In the genomic region with DNA sequence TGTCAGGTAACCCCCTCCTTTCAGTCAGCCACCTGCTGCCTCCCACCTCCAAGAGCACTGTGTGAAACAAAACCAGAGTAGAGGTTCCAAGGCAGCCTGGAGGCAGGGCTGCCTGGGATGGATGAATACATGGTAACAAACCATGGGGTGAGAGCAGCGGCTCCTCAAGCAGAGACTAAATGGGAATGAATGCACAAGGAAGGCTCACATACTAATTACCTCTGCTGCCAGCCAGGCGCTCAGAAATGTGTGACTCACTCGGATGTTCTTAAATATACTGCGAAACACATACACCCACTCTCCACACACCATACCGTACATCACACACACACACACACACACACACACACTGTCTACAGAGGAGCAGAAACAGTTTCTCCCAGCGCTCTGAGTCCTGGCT, we compare ENCODE assay signal across 11 mouse cellular contexts. TPM values are rescaled to one million over a fixed set of nuclear protein-coding genes. Genes with fewer than 3 reads are reported as not detected.
A peak's percentile ranks its signal among the peaks of the same experiment; 100 is the strongest.
DNase-seq lines count a peak whose midpoint lies in the region; ATAC-seq lines count a peak whose summit lies in the region.
"Had no signal": no experiment of that assay in that cellular context is flagged by ENCODE, and none has a peak within 500 bp of the region (broad histone marks: within the 10 kb centered on the region; RNA-seq: fewer than 3 reads in every experiment).

No protein-coding gene starts in this region.

- H3K4me2 ChIP-seq in hindbrain, embryonic 16.5 days (ENCODE audit: low read length): no peak overlapping the region
- H3K4me2 ChIP-seq in hindbrain, embryonic 12.5 days (replicated peaks): no peak overlapping the region
- H3K4me2 ChIP-seq: heart, embryonic 15.5 days; limb, embryonic 13.5 days; lung, embryonic 15.5 days had no signal

- no peak overlapping the region for H3K4me3 ChIP-seq in hindbrain, embryonic 16.5 days (ENCODE audit: low read length)
- H3K4me3 ChIP-seq in hindbrain, embryonic 12.5 days: no peak overlapping the region
- H3K4me3 ChIP-seq: heart, embryonic 15.5 days; limb, embryonic 13.5 days; lung, embryonic 15.5 days had no signal

- DNase-seq in brain, adult 2 months (ENCODE audit: low read depth, low spot score): peak; percentile 96
- DNase-seq in frontal cortex, postnatal 14 days (ENCODE audit: low spot score in 2 of 2): peak; percentile 59 to 82
- DNase-seq in right cerebral cortex, postnatal 10 days (ENCODE audit: low spot score in 2 of 2): peak; percentile 86 to 92
- DNase-seq in urinary bladder, postnatal 4 days (ENCODE audit: low spot score in 2 of 2): no peak
- DNase-seq in ovary, postnatal 14 days (ENCODE audit: low spot score): no peak

- no peak for ATAC-seq in hindbrain, embryonic 16.5 days
- ATAC-seq in hindbrain, embryonic 12.5 days (ENCODE audit: low FRiP score): no peak
- ATAC-seq in activated CD4-positive, CD25-positive, alpha-beta regulatory T cell, adult 4 months: no peak

- 50% methylated on average over 6 of the region's 6 CpGs for WGBS in hindbrain, embryonic 16.5 days
- WGBS in hindbrain, embryonic 12.5 days: 72% methylated on average over 6 of the region's 6 CpGs

- H3K36me3 ChIP-seq in hindbrain, embryonic 16.5 days (ENCODE audit: control insufficient read depth, insufficient read depth, low read length): no peaks in the 10 kb centered on the region
- no peaks in the 10 kb centered on the region for H3K36me3 ChIP-seq in hindbrain, embryonic 12.5 days
- H3K36me3 ChIP-seq: heart, embryonic 15.5 days; limb, embryonic 13.5 days; lung, embryonic 15.5 days had no signal

- H3K9ac ChIP-seq in hindbrain, embryonic 16.5 days (ENCODE audit: low read depth, low read length): peak overlapping the region; percentile 45; the same call in 1 of the 2 replicates
- no peak overlapping the region for H3K9ac ChIP-seq in hindbrain, embryonic 12.5 days
- H3K9ac ChIP-seq: heart, embryonic 15.5 days; limb, embryonic 13.5 days; lung, embryonic 15.5 days had no signal

- H3K4me1 ChIP-seq in hindbrain, embryonic 16.5 days (ENCODE audit: control insufficient read depth, insufficient read depth, low read depth, low read length): peaks cover 50% of the 10 kb centered on the region
- H3K4me1 ChIP-seq in hindbrain, embryonic 12.5 days: peaks cover 68% of the 10 kb centered on the region

- H3K27me3 ChIP-seq in hindbrain, embryonic 16.5 days (replicated peaks; ENCODE audit: control insufficient read depth, insufficient read depth, low read length): no peaks in the 10 kb centered on the region
- no peaks in the 10 kb centered on the region for H3K27me3 ChIP-seq in hindbrain, embryonic 12.5 days
- H3K27me3 ChIP-seq: heart, embryonic 15.5 days; limb, embryonic 13.5 days; lung, embryonic 15.5 days had no signal

- no peak overlapping the region for H3K27ac ChIP-seq in hindbrain, embryonic 16.5 days (ENCODE audit: low read depth, low read length)
- H3K27ac ChIP-seq in hindbrain, embryonic 12.5 days: no peak overlapping the region
- H3K27ac ChIP-seq: heart, embryonic 15.5 days; limb, embryonic 13.5 days; lung, embryonic 15.5 days had no signal

- no peaks in the 10 kb centered on the region for H3K9me3 ChIP-seq in hindbrain, embryonic 16.5 days (ENCODE audit: control insufficient read depth, low read length)
- H3K9me3 ChIP-seq in hindbrain, embryonic 12.5 days (replicated peaks): no peaks in the 10 kb centered on the region
- H3K9me3 ChIP-seq: heart, embryonic 15.5 days; limb, embryonic 13.5 days; lung, embryonic 15.5 days had no signal

RNA-seq across cellular contexts. Expression of a gene that starts 4.7 kb away (rescaled TPM):
- polyA plus RNA-seq in hindbrain, embryonic 16.5 days (2015; fragmentation: Nextera tagmentation; extraction: Ambion mirVana): 7.3 and 8.4 TPM in 2 replicates
- 12.9 and 13.2 TPM in 2 replicates for polyA plus RNA-seq in hindbrain, embryonic 12.5 days (2016; fragmentation: Nextera tagmentation; extraction: Ambion mirVana)
- polyA plus RNA-seq in activated CD4-positive, CD25-positive, alpha-beta regulatory T cell, adult 4 months (2017; shearing (Covaris generic)): 1 to 10 TPM; 1.5 to 2.3 TPM

Comparison
In these comparisons a context has a peak if more than half of its experiments do, and no peak if none do; other contexts are left out.
1. DNase-seq: peak in brain, adult 2 months (single experiment), frontal cortex, postnatal 14 days (2 of 2) and right cerebral cortex, postnatal 10 days (2 of 2); none in urinary bladder, postnatal 4 days (0 of 2) and ovary, postnatal 14 days (single experiment).